Mouse (Mus musculus): Measurements from ENCODE around the gene Snhg11. TPM values are rescaled to one million over a fixed set of nuclear protein-coding genes. Genes with fewer than 3 reads are reported as not detected.

Snhg11 gene
- polyA plus RNA-seq, 1 experiment from 2014 or later: 80.3 TPM

DNA sequence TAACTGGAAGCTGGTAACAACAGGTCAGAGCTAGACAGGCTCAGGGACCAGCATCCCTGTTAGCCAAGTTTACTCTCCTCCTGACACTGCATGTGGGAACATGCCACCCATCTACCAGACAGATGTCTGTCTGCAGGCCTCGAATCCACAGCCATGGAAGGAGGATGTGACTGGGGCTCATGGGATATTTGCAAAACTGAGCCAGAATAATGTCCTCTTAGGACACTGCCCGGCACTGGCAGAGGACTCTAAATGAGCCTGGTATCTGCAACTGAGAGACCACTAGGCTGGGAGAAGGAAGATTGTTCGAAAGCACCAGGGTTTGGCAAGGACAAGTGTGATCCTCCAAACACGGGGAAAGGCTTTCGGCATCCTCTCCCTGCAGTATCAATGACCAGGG, 19.3 kb upstream of the Snhg11 start:
- 89% methylated on average over 5 of the region's 5 CpGs for WGBS
- H3K4me2 ChIP-seq (replicated peaks): no peak overlapping the region
- ATAC-seq (ENCODE audit: low FRiP score, low read depth): no peak
- no peaks in the 10 kb centered on the region for H3K9me3 ChIP-seq
- peaks cover 19% of the 10 kb centered on the region for H3K4me1 ChIP-seq
- no peak overlapping the region for H3K4me3 ChIP-seq
- H3K36me3 ChIP-seq: peaks cover 82% of the 10 kb centered on the region
- no peaks in the 10 kb centered on the region for H3K27me3 ChIP-seq
- no peak overlapping the region for H3K27ac ChIP-seq (replicated peaks)
- no peak overlapping the region for H3K9ac ChIP-seq (replicated peaks)

DNA sequence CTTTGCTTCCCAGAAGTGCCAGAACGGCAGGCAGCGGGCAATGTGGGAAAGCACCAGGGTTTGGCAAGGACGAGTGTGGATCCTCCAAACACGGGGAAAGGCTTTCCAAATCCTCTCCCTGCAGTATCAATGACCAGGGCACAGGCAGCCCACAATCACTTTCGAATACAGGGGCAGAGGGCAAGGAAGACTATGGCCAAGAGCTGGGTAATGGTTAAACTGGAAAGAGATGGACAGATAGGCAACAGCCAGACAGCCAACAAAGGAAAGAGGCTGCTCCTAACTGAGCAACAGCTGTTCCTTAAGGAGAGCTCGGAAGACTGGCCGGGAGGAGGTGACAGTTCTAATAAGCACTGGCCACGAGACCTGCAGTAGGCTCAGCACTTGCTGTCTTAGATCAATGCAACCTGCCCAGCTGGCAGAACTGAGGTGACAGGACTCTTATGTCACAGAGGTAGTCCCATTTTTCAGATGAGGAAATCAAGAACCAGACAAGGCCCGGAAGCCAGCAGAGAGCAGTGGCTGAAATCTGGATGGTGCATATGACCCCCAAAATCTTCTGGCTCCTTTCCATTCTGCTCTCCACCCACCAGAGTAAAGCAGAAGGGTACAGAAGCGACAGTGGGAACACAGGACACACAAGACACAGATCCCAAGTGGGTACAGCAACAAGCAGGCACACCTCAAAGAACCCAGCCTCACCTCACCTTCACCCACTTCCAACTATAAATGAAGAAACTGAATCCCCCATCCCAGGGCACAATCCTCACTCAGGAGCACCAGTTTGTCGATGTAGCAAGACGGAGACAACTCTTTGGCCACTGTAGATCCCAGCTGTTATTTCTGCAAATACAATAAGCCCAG, 15.4 kb upstream of the Snhg11 start:
- no peak for ATAC-seq (ENCODE audit: low FRiP score, low read depth)
- peak overlapping the region; percentile 94 for H3K9ac ChIP-seq (replicated peaks)
- H3K4me3 ChIP-seq: peak overlapping the region; percentile 84
- H3K27me3 ChIP-seq: no peaks in the 10 kb centered on the region
- H3K4me1 ChIP-seq: peaks cover 19% of the 10 kb centered on the region
- 74% methylated on average over 12 of the region's 12 CpGs for WGBS
- no peak overlapping the region for H3K27ac ChIP-seq (replicated peaks)
- peak overlapping the region; percentile 87 for H3K4me2 ChIP-seq (replicated peaks)
- no peaks in the 10 kb centered on the region for H3K9me3 ChIP-seq
- peaks cover 49% of the 10 kb centered on the region for H3K36me3 ChIP-seq

- Histone ChIP-seq H3K27me3 (no peaks in the 10 kb centered on the region), H3K9me3 (no peaks in the 10 kb centered on the region), H3K36me3 (peaks cover 38% of the 10 kb centered on the region), H3K4me1 (peaks cover 19% of the 10 kb centered on the region), H3K4me2 (replicated peaks) (peak overlapping the region; percentile 87), H3K4me3 (peak overlapping the region; percentile 84), H3K9ac (replicated peaks) (peak overlapping the region; percentile 94), H3K27ac (replicated peaks) (peak overlapping the region; percentile 79)
- WGBS: under 1% methylated on average over 41 of the region's 41 CpGs
- peak; percentile 91 for ATAC-seq (ENCODE audit: low FRiP score, low read depth)
Measured at GRCm38 (mm10) chr2:158360873-158361677, 14.4 kb upstream of the Snhg11 start.

GRCm38 (mm10) chr2:158361678-158362320, 13.6 kb upstream of the Snhg11 start:
- H3K4me3 ChIP-seq: peak overlapping the region; percentile 84; the same call in 1 of the 2 replicates
- no peak overlapping the region for H3K9ac ChIP-seq (replicated peaks)
- H3K4me2 ChIP-seq (replicated peaks): peak overlapping the region; percentile 87
- no peaks in the 10 kb centered on the region for H3K9me3 ChIP-seq
- no peaks in the 10 kb centered on the region for H3K27me3 ChIP-seq
- H3K4me1 ChIP-seq: peaks cover 19% of the 10 kb centered on the region
- ATAC-seq (ENCODE audit: low FRiP score, low read depth): peak; percentile 69
- 0 out of 2 replicates have a peak overlapping the region, but pooled peaks have one; percentile 20 for H3K27ac ChIP-seq (replicated peaks)
- WGBS: 39% methylated on average over 8 of the region's 8 CpGs
- H3K36me3 ChIP-seq: peaks cover 31% of the 10 kb centered on the region

DNA sequence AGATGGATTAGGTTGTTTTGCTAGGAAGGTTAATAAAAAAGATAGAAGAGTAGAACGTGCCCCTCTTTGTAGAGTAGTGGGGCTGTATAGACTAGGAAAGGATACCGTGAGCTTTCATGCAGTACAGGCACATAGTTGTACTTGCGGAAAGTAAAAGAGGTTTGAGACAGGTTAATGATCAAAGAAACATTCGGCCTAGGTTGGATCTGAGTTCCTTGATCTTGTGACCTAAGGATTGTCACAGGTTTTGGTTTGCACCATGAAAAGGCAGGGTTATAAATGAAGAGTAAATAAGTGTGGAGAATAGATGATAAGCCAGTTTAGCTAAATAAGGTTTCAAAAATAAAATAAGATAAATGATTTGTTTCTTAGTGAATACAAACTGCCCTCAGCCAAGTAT, 11.3 kb upstream of the Snhg11 start:
- Histone ChIP-seq H3K4me2 (replicated peaks) (no peak overlapping the region), H3K4me3 (no peak overlapping the region), H3K27ac (replicated peaks) (no peak overlapping the region), H3K9me3 (no peaks in the 10 kb centered on the region), H3K36me3 (peaks cover 7% of the 10 kb centered on the region), H3K27me3 (no peaks in the 10 kb centered on the region), H3K9ac (replicated peaks) (no peak overlapping the region), H3K4me1 (peaks cover 15% of the 10 kb centered on the region)
- no peak for ATAC-seq (ENCODE audit: low FRiP score, low read depth)
- 78% methylated on average over 4 of the region's 4 CpGs for WGBS

GRCm38 (mm10) chr2:158365099-158365850, 10.2 kb upstream of the Snhg11 start:
- 74% methylated on average over 12 of the region's 12 CpGs for WGBS
- H3K27me3 ChIP-seq: no peaks in the 10 kb centered on the region
- H3K9me3 ChIP-seq: no peaks in the 10 kb centered on the region
- no peak overlapping the region for H3K9ac ChIP-seq (replicated peaks)
- H3K4me2 ChIP-seq (replicated peaks): no peak overlapping the region
- no peak overlapping the region for H3K4me3 ChIP-seq
- peaks cover 4% of the 10 kb centered on the region for H3K4me1 ChIP-seq
- no peak overlapping the region for H3K27ac ChIP-seq (replicated peaks)
- no peaks in the 10 kb centered on the region for H3K36me3 ChIP-seq
- no peak for ATAC-seq (ENCODE audit: low FRiP score, low read depth)

GRCm38 (mm10) chr2:158367654-158368053, 7.8 kb upstream of the Snhg11 start:
- 91% methylated on average over 5 of the region's 5 CpGs for WGBS
- Histone ChIP-seq H3K9me3 (no peaks in the 10 kb centered on the region), H3K27me3 (no peaks in the 10 kb centered on the region)

GRCm38 (mm10) chr2:158368313-158368712, 7.1 kb upstream of the Snhg11 start:
- Histone ChIP-seq H3K27ac (replicated peaks) (no peak overlapping the region), H3K27me3 (peaks cover 3% of the 10 kb centered on the region), H3K4me2 (replicated peaks) (no peak overlapping the region), H3K9ac (replicated peaks) (no peak overlapping the region), H3K9me3 (no peaks in the 10 kb centered on the region), H3K36me3 (no peaks in the 10 kb centered on the region), H3K4me1 (no peaks in the 10 kb centered on the region), H3K4me3 (no peak overlapping the region)
- no peak for ATAC-seq (ENCODE audit: low FRiP score, low read depth)
- 87% methylated on average over 8 of the region's 8 CpGs for WGBS

More at GRCm38 (mm10) chr2:158367654-158368053, 7.8 kb upstream of the Snhg11 start:
- Histone ChIP-seq H3K4me1 (no peaks in the 10 kb centered on the region), H3K9ac (replicated peaks) (no peak overlapping the region), H3K27ac (replicated peaks) (no peak overlapping the region), H3K36me3 (no peaks in the 10 kb centered on the region), H3K4me3 (no peak overlapping the region), H3K4me2 (replicated peaks) (no peak overlapping the region)
- no peak for ATAC-seq (ENCODE audit: low FRiP score, low read depth)

DNA sequence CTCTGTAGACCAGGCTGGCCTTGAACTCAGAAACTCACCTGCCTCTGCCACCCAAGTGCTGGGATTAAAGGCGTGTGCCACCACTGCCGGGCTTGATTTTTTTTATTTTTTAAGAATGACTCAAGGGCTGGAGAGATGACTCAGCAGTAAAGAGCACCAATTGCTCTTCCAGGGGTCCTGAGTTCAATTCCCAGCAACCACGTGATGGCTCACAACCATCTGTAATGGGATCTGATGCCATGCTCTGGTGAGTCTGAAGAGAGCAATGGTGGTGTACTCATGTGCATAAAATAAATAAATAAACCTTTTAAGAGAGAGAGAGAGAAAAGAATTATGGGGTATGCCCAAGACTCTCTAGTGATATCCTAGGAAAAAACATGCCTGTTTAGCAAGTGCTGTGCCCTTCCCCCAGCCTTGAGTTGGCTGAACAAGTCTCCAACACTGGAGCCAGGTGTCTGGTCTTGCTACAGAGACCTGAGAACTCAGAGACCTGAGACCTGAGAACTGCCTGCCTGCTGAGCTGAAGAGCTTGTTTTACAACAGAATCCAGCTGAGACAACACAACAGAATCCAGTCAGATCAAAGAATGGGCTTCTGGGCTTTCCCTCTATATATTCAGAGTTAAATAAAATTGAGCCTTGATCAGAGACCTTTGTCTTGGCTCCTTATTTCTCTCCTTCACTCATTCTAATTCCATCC, 5.8 kb upstream of the Snhg11 start:
- Histone ChIP-seq H3K36me3 (no peaks in the 10 kb centered on the region), H3K27ac (replicated peaks) (no peak overlapping the region), H3K4me3 (no peak overlapping the region), H3K4me2 (replicated peaks) (no peak overlapping the region), H3K27me3 (peaks cover 14% of the 10 kb centered on the region), H3K9ac (replicated peaks) (no peak overlapping the region), H3K9me3 (no peaks in the 10 kb centered on the region), H3K4me1 (no peaks in the 10 kb centered on the region)
- 81% methylated on average over 3 of the region's 3 CpGs for WGBS
- ATAC-seq (ENCODE audit: low FRiP score, low read depth): no peak

- no peaks in the 10 kb centered on the region for H3K4me1 ChIP-seq
- no peak overlapping the region for H3K4me2 ChIP-seq (replicated peaks)
- ATAC-seq (ENCODE audit: low FRiP score, low read depth): no peak
- H3K36me3 ChIP-seq: no peaks in the 10 kb centered on the region
- no peak overlapping the region for H3K9ac ChIP-seq (replicated peaks)
- H3K4me3 ChIP-seq: no peak overlapping the region
- WGBS: 13% methylated on average over 5 of the region's 5 CpGs
- H3K9me3 ChIP-seq: no peaks in the 10 kb centered on the region
- H3K27me3 ChIP-seq: peaks cover 15% of the 10 kb centered on the region
- H3K27ac ChIP-seq (replicated peaks): no peak overlapping the region
Measured at GRCm38 (mm10) chr2:158370173-158370550, 5.3 kb upstream of the Snhg11 start.

- WGBS: 84% methylated on average over 5 of the region's 5 CpGs
- Histone ChIP-seq H3K4me2 (replicated peaks) (no peak overlapping the region), H3K4me1 (peaks cover 8% of the 10 kb centered on the region; the same call in 1 of the 2 replicates), H3K27me3 (peaks cover 30% of the 10 kb centered on the region), H3K4me3 (no peak overlapping the region), H3K9ac (replicated peaks) (no peak overlapping the region), H3K27ac (replicated peaks) (no peak overlapping the region), H3K36me3 (no peaks in the 10 kb centered on the region), H3K9me3 (no peaks in the 10 kb centered on the region)
- ATAC-seq (ENCODE audit: low FRiP score, low read depth): no peak
Measured at GRCm38 (mm10) chr2:158373061-158373460, 2.4 kb upstream of the Snhg11 start.

Measured in midbrain, embryonic 12.5 days (tissue).